Mouse (Mus musculus) bone marrow, adult 2 months (tissue): ENCODE results near the gene Ctxn1.

ENCODE experiments used
- CTCF ChIP-seq: fragments of 200-500 bp; IDR thresholded peaks from 2 replicates; pipeline ENCODE4 v1.5.1; 2011; ENCODE audit warnings: low read length, control low read depth; ENCODE audit not compliant: control insufficient read depth, insufficient read depth
- POLR2A ChIP-seq: fragments of 200-500 bp; IDR thresholded peaks from 2 replicates; pipeline ENCODE4 v1.6.1; 2011; ENCODE audit warnings: low read depth, mild to moderate bottlenecking, control low read depth, low read length, borderline replicate concordance; ENCODE audit not compliant: control insufficient read depth

- no peak for TF ChIP-seq POLR2A
- no peak for TF ChIP-seq CTCF
Observed at GRCm38 (mm10) chr8:4213210-4214005, 45.7 kb downstream of the Ctxn1 start.
